Mouse (Mus musculus): ENCODE results near the gene Dmc1. TPM values are rescaled to one million over a fixed set of nuclear protein-coding genes. Genes with fewer than 3 reads are reported as not detected.

Gene Dmc1
- polyA plus RNA-seq, 2 experiments: 0.32 to 0.40 TPM

DNA sequence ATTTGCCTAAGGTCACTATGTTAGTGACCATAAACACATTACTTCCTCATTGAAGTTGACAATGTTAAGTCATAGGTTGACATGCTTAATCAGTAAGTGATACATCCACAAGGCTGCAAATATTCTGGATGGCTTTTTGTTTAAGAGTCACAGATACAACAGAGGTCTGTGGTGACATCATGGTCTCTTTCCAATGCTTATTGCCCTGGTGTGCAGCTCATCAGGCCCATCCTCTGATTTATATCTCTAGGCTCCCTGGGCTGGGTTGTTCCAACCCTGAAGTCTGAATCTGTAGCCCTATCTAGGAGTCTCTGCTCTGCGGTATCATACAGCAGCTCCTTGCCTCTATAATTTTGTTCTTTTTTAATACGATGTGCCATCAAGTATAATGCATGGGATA, 28.0 kb downstream of the Dmc1 start:
- no peaks in the 10 kb centered on the region for H3K9me3 ChIP-seq (ENCODE audit: control insufficient read depth, low read length)
- no peaks in the 10 kb centered on the region for H3K36me3 ChIP-seq (replicated peaks; ENCODE audit: control insufficient read depth, insufficient read depth, low read depth)
- H3K4me2 ChIP-seq (ENCODE audit: low read depth): no peak overlapping the region
- no peak overlapping the region for H3K4me3 ChIP-seq (ENCODE audit: insufficient read depth in 1 of 2, low read depth in 2 of 2, low read length in 2 of 2)
- no peak for TF ChIP-seq CTCF (IDR thresholded peaks at IDR 0.05; ENCODE audit: low read depth)
- no peak for TF ChIP-seq EP300 (IDR thresholded peaks at IDR 0.05; ENCODE audit: low read depth)
- H3K9ac ChIP-seq (replicated peaks): no peak overlapping the region
- no peaks in the 10 kb centered on the region for H3K4me1 ChIP-seq (replicated peaks; ENCODE audit: control insufficient read depth in 2 of 2, insufficient read depth in 2 of 2, low read length in 1 of 2)
- H3K27ac ChIP-seq: no peak overlapping the region
- H3K27me3 ChIP-seq (ENCODE audit: control insufficient read depth, insufficient read depth, low read length): no peaks in the 10 kb centered on the region
- DNase-seq (ENCODE audit: low read depth in 3 of 3, low spot score in 3 of 3) (no peak), ATAC-seq (ENCODE audit: insufficient read depth) (no peak)
- WGBS (ENCODE audit: insufficient replicate concordance): 56% methylated on average over 2 of the region's 2 CpGs

- H3K36me3 ChIP-seq (replicated peaks; ENCODE audit: control insufficient read depth, insufficient read depth, low read depth): no peaks in the 10 kb centered on the region
- H3K4me1 ChIP-seq (replicated peaks; ENCODE audit: control insufficient read depth in 2 of 2, insufficient read depth in 2 of 2, low read length in 1 of 2): no peaks in the 10 kb centered on the region
- H3K9me3 ChIP-seq (ENCODE audit: control insufficient read depth, low read length): no peaks in the 10 kb centered on the region
- ATAC-seq (ENCODE audit: insufficient read depth) (no peak), DNase-seq (ENCODE audit: low read depth in 3 of 3, low spot score in 3 of 3) (no peak)
- 23% methylated on average over 1 of the region's 1 CpGs for WGBS (ENCODE audit: insufficient replicate concordance)
- no peak overlapping the region for H3K4me3 ChIP-seq (ENCODE audit: insufficient read depth in 1 of 2, low read depth in 2 of 2, low read length in 2 of 2)
- no peak overlapping the region for H3K9ac ChIP-seq (replicated peaks)
- no peak overlapping the region for H3K4me2 ChIP-seq (ENCODE audit: low read depth)
- H3K27ac ChIP-seq: no peak overlapping the region
- no peaks in the 10 kb centered on the region for H3K27me3 ChIP-seq (ENCODE audit: control insufficient read depth, insufficient read depth, low read length)
- TF ChIP-seq EP300 (IDR thresholded peaks at IDR 0.05; ENCODE audit: low read depth): no peak
- no peak for TF ChIP-seq CTCF (IDR thresholded peaks at IDR 0.05; ENCODE audit: low read depth)
Observed at GRCm38 (mm10) chr15:79575543-79576222, 29.2 kb downstream of the Dmc1 start.

DNA sequence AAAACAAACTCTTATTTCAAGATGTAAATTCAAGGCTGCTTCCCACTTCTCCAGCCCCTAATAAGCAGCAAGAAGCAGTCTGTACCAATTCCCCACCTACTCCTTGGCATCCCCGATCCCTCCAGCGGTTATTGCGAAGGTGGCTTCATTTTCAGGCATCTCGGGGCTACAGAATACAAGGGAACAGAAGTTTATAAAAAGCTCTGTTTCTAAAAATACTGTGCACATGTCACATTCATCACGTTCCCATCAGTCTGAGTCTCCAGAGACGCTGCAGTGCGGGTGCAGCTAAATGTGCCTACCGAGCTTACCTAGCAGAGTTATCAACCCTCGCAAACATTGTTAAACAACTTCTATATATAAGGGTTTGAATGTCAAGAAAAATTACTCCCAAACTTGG, 42.5 kb downstream of the Dmc1 start:
- WGBS (ENCODE audit: insufficient replicate concordance): 62% methylated on average over 9 of the region's 9 CpGs
- TF ChIP-seq EP300 (IDR thresholded peaks at IDR 0.05; ENCODE audit: low read depth) (no peak), CTCF (IDR thresholded peaks at IDR 0.05; ENCODE audit: low read depth) (no peak)
- no peaks in the 10 kb centered on the region for H3K4me1 ChIP-seq (replicated peaks; ENCODE audit: control insufficient read depth in 2 of 2, insufficient read depth in 2 of 2, low read length in 1 of 2)
- no peaks in the 10 kb centered on the region for H3K27me3 ChIP-seq (ENCODE audit: control insufficient read depth, insufficient read depth, low read length)
- no peak for DNase-seq (ENCODE audit: low read depth in 3 of 3, low spot score in 3 of 3)
- H3K9me3 ChIP-seq (ENCODE audit: control insufficient read depth, low read length): no peaks in the 10 kb centered on the region
- no peak for ATAC-seq (ENCODE audit: insufficient read depth)
- no peak overlapping the region for H3K9ac ChIP-seq (replicated peaks)
- H3K4me3 ChIP-seq (ENCODE audit: insufficient read depth in 1 of 2, low read depth in 2 of 2, low read length in 2 of 2): no peak overlapping the region
- H3K36me3 ChIP-seq (replicated peaks; ENCODE audit: control insufficient read depth, insufficient read depth, low read depth): no peaks in the 10 kb centered on the region
- no peak overlapping the region for H3K27ac ChIP-seq
- H3K4me2 ChIP-seq (ENCODE audit: low read depth): no peak overlapping the region

- WGBS (ENCODE audit: insufficient replicate concordance): 50% methylated on average over 3 of the region's 3 CpGs
- no peaks in the 10 kb centered on the region for H3K27me3 ChIP-seq (ENCODE audit: control insufficient read depth, insufficient read depth, low read length)
- no peak overlapping the region for H3K4me2 ChIP-seq (ENCODE audit: low read depth)
- H3K9ac ChIP-seq (replicated peaks): no peak overlapping the region
- no peak overlapping the region for H3K27ac ChIP-seq
- no peaks in the 10 kb centered on the region for H3K9me3 ChIP-seq (ENCODE audit: control insufficient read depth, low read length)
- no peaks in the 10 kb centered on the region for H3K4me1 ChIP-seq (replicated peaks; ENCODE audit: control insufficient read depth in 2 of 2, insufficient read depth in 2 of 2, low read length in 1 of 2)
- no peak for DNase-seq (ENCODE audit: low read depth in 3 of 3, low spot score in 3 of 3)
- TF ChIP-seq EP300 (IDR thresholded peaks at IDR 0.05; ENCODE audit: low read depth) (no peak), CTCF (IDR thresholded peaks at IDR 0.05; ENCODE audit: low read depth) (no peak)
- H3K4me3 ChIP-seq (ENCODE audit: insufficient read depth in 1 of 2, low read depth in 2 of 2, low read length in 2 of 2): no peak overlapping the region
- no peaks in the 10 kb centered on the region for H3K36me3 ChIP-seq (replicated peaks; ENCODE audit: control insufficient read depth, insufficient read depth, low read depth)
- ATAC-seq (ENCODE audit: insufficient read depth): no peak
Observed at GRCm38 (mm10) chr15:79559649-79560048, 45.3 kb downstream of the Dmc1 start.

DNA sequence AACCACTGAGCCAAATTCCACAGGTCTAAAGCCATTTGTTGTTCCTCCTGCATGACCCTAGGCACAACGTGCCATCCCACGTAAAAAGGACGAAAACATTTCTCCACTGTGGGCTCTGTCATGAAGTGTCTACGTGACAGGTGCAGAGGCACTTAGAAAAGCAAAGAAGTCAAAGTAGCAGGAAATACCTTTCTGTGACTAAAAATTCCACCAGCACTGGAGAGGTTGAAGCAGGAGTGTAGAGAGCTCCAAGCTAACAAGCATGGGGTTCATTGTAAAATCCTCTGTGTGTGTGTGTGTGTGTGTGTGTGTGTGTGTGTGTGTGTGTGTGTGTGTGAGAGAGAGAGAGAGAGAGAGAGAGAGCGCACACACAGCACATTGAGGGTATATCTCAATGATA, 52.3 kb downstream of the Dmc1 start:
- 58% methylated on average over 5 of the region's 5 CpGs for WGBS (ENCODE audit: insufficient replicate concordance)
- no peaks in the 10 kb centered on the region for H3K9me3 ChIP-seq (ENCODE audit: control insufficient read depth, low read length)
- DNase-seq (ENCODE audit: low read depth in 3 of 3, low spot score in 3 of 3): no peak
- no peaks in the 10 kb centered on the region for H3K27me3 ChIP-seq (ENCODE audit: control insufficient read depth, insufficient read depth, low read length)
- TF ChIP-seq CTCF (IDR thresholded peaks at IDR 0.05; ENCODE audit: low read depth): no peak
- no peak for TF ChIP-seq EP300 (IDR thresholded peaks at IDR 0.05; ENCODE audit: low read depth)
- no peak overlapping the region for H3K4me3 ChIP-seq (ENCODE audit: insufficient read depth in 1 of 2, low read depth in 2 of 2, low read length in 2 of 2)
- H3K4me2 ChIP-seq (ENCODE audit: low read depth): no peak overlapping the region
- H3K9ac ChIP-seq (replicated peaks): no peak overlapping the region
- H3K36me3 ChIP-seq (replicated peaks; ENCODE audit: control insufficient read depth, insufficient read depth, low read depth): no peaks in the 10 kb centered on the region
- H3K27ac ChIP-seq: no peak overlapping the region
- 0 out of 4 replicates have a peak, but pooled peaks cover 0 to under 1% of the 10 kb centered on the region in 2 experiments for H3K4me1 ChIP-seq (replicated peaks; ENCODE audit: control insufficient read depth in 2 of 2, insufficient read depth in 2 of 2, low read length in 1 of 2)
- no peak for ATAC-seq (ENCODE audit: insufficient read depth)
